Mouse (Mus musculus): ENCODE results near the gene Mdh1b. TPM values are rescaled to one million over a fixed set of nuclear protein-coding genes. Genes with fewer than 3 reads are reported as not detected.

Mdh1b gene
- not detected for total RNA-seq (2023)

GRCm38 (mm10) chr1:63730240-63730771 is at the start of gene Mdh1b, which contains the start of gene Fastkd2:
Gene Mdh1b (minus strand): TSS chr1:63730318.
Gene Fastkd2 (plus strand): TSS chr1:63730614.

GRCm38 (mm10) chr1:63769167-63769566 is 39.0 kb upstream of the Mdh1b start, which contains the start of gene 4933402D24Rik:
Gene 4933402D24Rik (minus strand): TSS chr1:63769267.

GRCm38 (mm10) chr1:63686827-63687226 is 43.3 kb downstream of the Mdh1b start, which contains the start of gene Dytn:
Gene Dytn (minus strand): TSS chr1:63686927.

Other genes starting within 250 kb of the Mdh1b start
- not detected for gene Gm39653, start 114.3 kb downstream of the Mdh1b start, total RNA-seq (2023)
- not detected for gene Dytn, start 43.4 kb downstream of the Mdh1b start, total RNA-seq (2023)
- 10 to 100 TPM in 1 of 2 experiments, 1 to 10 TPM in 1; 6.2 to 14.3 TPM for gene Fastkd2, start 296 bp upstream of the Mdh1b start, total RNA-seq (2023)
- not detected for gene 4933402D24Rik, start 38.9 kb upstream of the Mdh1b start, total RNA-seq (2023)

Data from neutrophil, adult 83 days (primary cell).